Mouse (Mus musculus): Measurements from ENCODE around the gene Fam110a. TPM values are rescaled to one million over a fixed set of nuclear protein-coding genes. Genes with fewer than 3 reads are reported as not detected.

The Fam110a gene
- polyA plus RNA-seq, 1 experiment = 14.0 TPM

DNA sequence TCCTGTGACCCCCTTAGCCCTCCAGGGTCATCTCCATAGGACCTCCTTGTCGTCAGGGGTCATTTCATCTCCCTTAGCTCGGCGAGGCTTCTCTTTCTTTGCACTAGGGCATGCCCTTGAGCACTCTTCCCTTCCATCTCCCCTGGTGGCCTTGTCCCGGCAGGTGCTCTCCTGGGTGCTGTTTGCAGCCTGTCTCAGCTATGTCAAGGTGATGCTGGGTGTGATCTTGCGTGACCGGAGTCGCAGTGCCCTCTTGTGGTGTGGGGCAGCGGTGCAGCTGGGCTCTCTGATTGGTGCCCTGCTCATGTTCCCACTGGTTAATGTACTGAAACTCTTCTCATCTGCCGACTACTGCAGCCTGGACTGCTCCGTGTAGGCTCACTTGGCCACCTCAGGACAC is 27.8 kb upstream of the Fam110a start:
- Histone ChIP-seq H3K27me3 (ENCODE audit: control insufficient read depth, insufficient read depth, low read length) (no peaks in the 10 kb centered on the region), H3K36me3 (ENCODE audit: control insufficient read depth, insufficient read depth, low read length) (peaks cover 31% of the 10 kb centered on the region), H3K27ac (ENCODE audit: insufficient read depth, low read depth, low read length) (no peak overlapping the region), H3K4me1 (ENCODE audit: control insufficient read depth, insufficient read depth, insufficient read length, low read length) (peaks cover 34% of the 10 kb centered on the region), H3K4me3 (ENCODE audit: low read depth, low read length) (no peak overlapping the region)
- WGBS = 67% methylated on average over 10 of the region's 10 CpGs
- TF ChIP-seq CTCF (IDR thresholded peaks at IDR 0.05; ENCODE audit: extremely low read depth, insufficient read length, insufficient replicate concordance, low read depth, low read length) = peak; percentile 67
- no peak for TF ChIP-seq POLR2A (IDR thresholded peaks at IDR 0.05; ENCODE audit: low read depth, low read length)

GRCm38 (mm10) chr2:152002529-152002928 is 22.5 kb upstream of the Fam110a start:
- H3K4me1 ChIP-seq (ENCODE audit: control insufficient read depth, insufficient read depth, insufficient read length, low read length) = peaks cover 34% of the 10 kb centered on the region
- 24% methylated on average over 6 of the region's 6 CpGs for WGBS
- TF ChIP-seq CTCF (IDR thresholded peaks at IDR 0.05; ENCODE audit: extremely low read depth, insufficient read length, insufficient replicate concordance, low read depth, low read length) (no peak), POLR2A (IDR thresholded peaks at IDR 0.05; ENCODE audit: low read depth, low read length) (no peak)
- H3K27ac ChIP-seq (ENCODE audit: insufficient read depth, low read depth, low read length) = peak overlapping the region; percentile 59
- no peaks in the 10 kb centered on the region for H3K27me3 ChIP-seq (ENCODE audit: control insufficient read depth, insufficient read depth, low read length)
- peaks cover 22% of the 10 kb centered on the region for H3K36me3 ChIP-seq (ENCODE audit: control insufficient read depth, insufficient read depth, low read length)
- no peak overlapping the region for H3K4me3 ChIP-seq (ENCODE audit: low read depth, low read length)

DNA sequence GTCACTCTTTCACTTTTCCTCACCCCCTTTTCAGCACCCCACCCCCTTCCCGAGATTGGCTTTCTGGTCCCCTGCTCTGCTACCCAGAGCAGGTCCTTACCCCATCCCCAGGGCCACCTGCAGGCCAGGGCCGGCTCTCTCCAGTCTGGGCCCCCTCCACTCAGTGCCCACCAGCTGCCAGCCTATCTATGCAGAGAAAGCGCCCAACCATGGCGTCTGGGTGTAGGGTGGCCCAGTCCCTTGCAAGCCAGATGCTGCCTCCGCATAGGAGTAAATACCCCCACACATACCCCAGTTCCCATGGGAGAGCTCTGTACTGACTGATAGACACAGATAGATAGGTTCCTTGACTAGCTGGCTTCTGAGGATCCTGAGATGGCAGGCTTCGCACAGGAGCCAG is 20.7 kb upstream of the Fam110a start:
- Histone ChIP-seq H3K27ac (ENCODE audit: insufficient read depth, low read depth, low read length) (no peak overlapping the region), H3K4me3 (ENCODE audit: low read depth, low read length) (peak overlapping the region; percentile 68), H3K36me3 (ENCODE audit: control insufficient read depth, insufficient read depth, low read length) (peaks cover 16% of the 10 kb centered on the region), H3K27me3 (ENCODE audit: control insufficient read depth, insufficient read depth, low read length) (no peaks in the 10 kb centered on the region), H3K4me1 (ENCODE audit: control insufficient read depth, insufficient read depth, insufficient read length, low read length) (peaks cover 38% of the 10 kb centered on the region)
- TF ChIP-seq CTCF (IDR thresholded peaks at IDR 0.05; ENCODE audit: extremely low read depth, insufficient read length, insufficient replicate concordance, low read depth, low read length) = no peak
- no peak for TF ChIP-seq POLR2A (IDR thresholded peaks at IDR 0.05; ENCODE audit: low read depth, low read length)
- WGBS = 81% methylated on average over 6 of the region's 6 CpGs

- 48% methylated on average over 3 of the region's 3 CpGs for WGBS
- H3K4me3 ChIP-seq (ENCODE audit: low read depth, low read length) = peak overlapping the region; percentile 68
Measured at GRCm38 (mm10) chr2:152000291-152000679, 20.3 kb upstream of the Fam110a start.

GRCm38 (mm10) chr2:151999669-152000290 is 19.8 kb upstream of the Fam110a start:
- peak overlapping the region; percentile 68 for H3K4me3 ChIP-seq (ENCODE audit: low read depth, low read length)
- 11% methylated on average over 20 of the region's 20 CpGs for WGBS
- peaks cover 40% of the 10 kb centered on the region for H3K4me1 ChIP-seq (ENCODE audit: control insufficient read depth, insufficient read depth, insufficient read length, low read length)
- TF ChIP-seq CTCF (IDR thresholded peaks at IDR 0.05; ENCODE audit: extremely low read depth, insufficient read length, insufficient replicate concordance, low read depth, low read length) = no peak
- TF ChIP-seq POLR2A (IDR thresholded peaks at IDR 0.05; ENCODE audit: low read depth, low read length) = peak; percentile 54; the same call in 1 of the 2 replicates
- H3K36me3 ChIP-seq (ENCODE audit: control insufficient read depth, insufficient read depth, low read length) = peaks cover 8% of the 10 kb centered on the region; the same call in 1 of the 2 replicates
- no peak overlapping the region for H3K27ac ChIP-seq (ENCODE audit: insufficient read depth, low read depth, low read length)
- no peaks in the 10 kb centered on the region for H3K27me3 ChIP-seq (ENCODE audit: control insufficient read depth, insufficient read depth, low read length)

More at GRCm38 (mm10) chr2:152000291-152000679, 20.3 kb upstream of the Fam110a start:
- H3K27ac ChIP-seq (ENCODE audit: insufficient read depth, low read depth, low read length) = no peak overlapping the region
- TF ChIP-seq CTCF (IDR thresholded peaks at IDR 0.05; ENCODE audit: extremely low read depth, insufficient read length, insufficient replicate concordance, low read depth, low read length) (no peak), POLR2A (IDR thresholded peaks at IDR 0.05; ENCODE audit: low read depth, low read length) (no peak)
- H3K36me3 ChIP-seq (ENCODE audit: control insufficient read depth, insufficient read depth, low read length) = peaks cover 12% of the 10 kb centered on the region
- H3K27me3 ChIP-seq (ENCODE audit: control insufficient read depth, insufficient read depth, low read length) = no peaks in the 10 kb centered on the region
- H3K4me1 ChIP-seq (ENCODE audit: control insufficient read depth, insufficient read depth, insufficient read length, low read length) = peaks cover 38% of the 10 kb centered on the region

DNA sequence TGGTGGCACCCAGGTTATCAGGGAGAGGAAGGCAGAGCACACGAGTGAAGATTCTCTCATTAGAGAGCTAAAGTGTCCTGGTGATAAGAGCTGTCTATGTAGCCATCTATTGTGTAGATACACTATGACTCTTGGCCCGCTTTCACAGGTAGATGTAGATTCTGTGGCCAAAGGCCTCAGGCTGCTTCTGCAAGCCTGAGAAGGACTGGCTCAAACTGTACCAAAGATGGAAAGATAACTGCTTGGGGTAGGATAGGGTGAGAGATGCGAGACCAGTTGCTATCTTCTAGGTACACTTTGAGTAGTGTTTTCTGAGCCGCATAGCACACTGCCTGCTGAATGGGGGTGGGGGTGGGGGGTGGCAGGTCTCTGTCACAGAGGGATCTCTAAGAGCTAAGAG is 18.9 kb upstream of the Fam110a start:
- Histone ChIP-seq H3K4me3 (ENCODE audit: low read depth, low read length) (no peak overlapping the region), H3K27ac (ENCODE audit: insufficient read depth, low read depth, low read length) (no peak overlapping the region), H3K36me3 (ENCODE audit: control insufficient read depth, insufficient read depth, low read length) (peaks cover under 1% of the 10 kb centered on the region; the same call in 1 of the 2 replicates), H3K27me3 (ENCODE audit: control insufficient read depth, insufficient read depth, low read length) (no peaks in the 10 kb centered on the region), H3K4me1 (ENCODE audit: control insufficient read depth, insufficient read depth, insufficient read length, low read length) (peaks cover 43% of the 10 kb centered on the region)
- WGBS = 75% methylated on average over 4 of the region's 4 CpGs
- no peak for TF ChIP-seq CTCF (IDR thresholded peaks at IDR 0.05; ENCODE audit: extremely low read depth, insufficient read length, insufficient replicate concordance, low read depth, low read length)
- TF ChIP-seq POLR2A (IDR thresholded peaks at IDR 0.05; ENCODE audit: low read depth, low read length) = no peak

- WGBS = 80% methylated on average over 9 of the region's 9 CpGs
- H3K27ac ChIP-seq (ENCODE audit: insufficient read depth, low read depth, low read length) = no peak overlapping the region
- H3K36me3 ChIP-seq (ENCODE audit: control insufficient read depth, insufficient read depth, low read length) = no peaks in the 10 kb centered on the region
- TF ChIP-seq CTCF (IDR thresholded peaks at IDR 0.05; ENCODE audit: extremely low read depth, insufficient read length, insufficient replicate concordance, low read depth, low read length) = no peak
- no peak for TF ChIP-seq POLR2A (IDR thresholded peaks at IDR 0.05; ENCODE audit: low read depth, low read length)
- H3K4me1 ChIP-seq (ENCODE audit: control insufficient read depth, insufficient read depth, insufficient read length, low read length) = peaks cover 43% of the 10 kb centered on the region; the same call in 1 of the 2 replicates
- H3K4me3 ChIP-seq (ENCODE audit: low read depth, low read length) = no peak overlapping the region
- H3K27me3 ChIP-seq (ENCODE audit: control insufficient read depth, insufficient read depth, low read length) = no peaks in the 10 kb centered on the region
Measured at GRCm38 (mm10) chr2:151998505-151998899, 18.5 kb upstream of the Fam110a start.
